In genomic region chr7:24507726-24508114, GRCm38 (mm10) we compare ENCODE assay signal across 8 mouse cellular contexts. TPM values are rescaled to one million over a fixed set of nuclear protein-coding genes. Genes with fewer than 3 reads are reported as not detected.
DNase-seq lines count a peak whose midpoint lies in the region; ATAC-seq and TF ChIP-seq lines count a peak whose summit lies in the region.

No protein-coding gene starts in this region.

- intact Hi-C loops in left cerebral cortex, postnatal 14 days (cut with DNase I): no loop called here

- H3K27ac ChIP-seq in testis, adult 2 months (ENCODE audit: control insufficient read depth, insufficient read depth, low read depth, low read length): peak overlapping the region; percentile 85
- H3K27ac ChIP-seq in stomach, embryonic 14.5 days (ENCODE audit: low read length): peak overlapping the region; percentile 98

- peak; percentile 41 for DNase-seq in cerebellum, adult 11 months
- DNase-seq in testis, postnatal 14 days (ENCODE audit: low spot score): no peak
- DNase-seq in liver: peak; percentile 14
- no peak for DNase-seq in embryo, embryonic 11 days
- DNase-seq in left cerebral cortex, postnatal 14 days (ENCODE audit: low spot score in 2 of 2): no peak

- ATAC-seq in cerebellum, adult (ENCODE audit: insufficient number of reproducible peaks, low FRiP score, low TSS enrichment): no peak
- peak; percentile 19; the same call in 1 of the 2 replicates for ATAC-seq in stomach, embryonic 14.5 days (ENCODE audit: insufficient number of reproducible peaks, insufficient read depth, low FRiP score, low read depth)

- H3K9me3 ChIP-seq in stomach, embryonic 14.5 days (ENCODE audit: control insufficient read depth, low read depth, low read length): no peaks in the 10 kb centered on the region

- H3K9ac ChIP-seq in stomach, embryonic 14.5 days (replicated peaks; ENCODE audit: low read depth, low read length): peak overlapping the region; percentile 94

- peak overlapping the region; percentile 59 for H3K4me2 ChIP-seq in stomach, embryonic 14.5 days (replicated peaks; ENCODE audit: low read depth, low read length)

- TF ChIP-seq POLR2A in testis, adult 2 months (IDR thresholded peaks at IDR 0.05; ENCODE audit: control insufficient read depth, low read depth, low read length): no peak

- peaks cover 17% of the 10 kb centered on the region for H3K4me1 ChIP-seq in testis, adult 2 months (ENCODE audit: control insufficient read depth, insufficient read depth, low read length)
- peaks cover 22% of the 10 kb centered on the region; the same call in 1 of the 2 replicates for H3K4me1 ChIP-seq in stomach, embryonic 14.5 days (ENCODE audit: control insufficient read depth, insufficient read depth, low read length)

- no peaks in the 10 kb centered on the region for H3K27me3 ChIP-seq in testis, adult 2 months (ENCODE audit: control insufficient read depth, insufficient read depth, low read length)
- no peaks in the 10 kb centered on the region for H3K27me3 ChIP-seq in stomach, embryonic 14.5 days (ENCODE audit: control insufficient read depth, insufficient read depth, low read length)

- TF ChIP-seq CTCF in testis, adult 2 months (IDR thresholded peaks at IDR 0.05; ENCODE audit: control insufficient read depth, insufficient read depth, insufficient replicate concordance, low read depth, low read length): no peak

- peak overlapping the region; percentile 94 for H3K4me3 ChIP-seq in testis, adult 2 months (ENCODE audit: control insufficient read depth, low read depth, low read length)
- H3K4me3 ChIP-seq in stomach, embryonic 14.5 days (ENCODE audit: low read depth, low read length): peak overlapping the region; percentile 79

- H3K36me3 ChIP-seq in testis, adult 2 months (ENCODE audit: control insufficient read depth, insufficient read depth, low read length): no peaks in the 10 kb centered on the region
- no peaks in the 10 kb centered on the region for H3K36me3 ChIP-seq in stomach, embryonic 14.5 days (ENCODE audit: control insufficient read depth, insufficient read depth, low read length)

- 1% methylated on average over 20 of the region's 20 CpGs for WGBS in stomach, embryonic 14.5 days

RNA-seq across cellular contexts. Expression of gene Zfp428, which starts 0.9 kb away (rescaled TPM):
- 16.8 and 20.3 TPM in 2 replicates for polyA plus RNA-seq in testis, adult 2 months (2012; rRNA removed)
- 28.5 and 30.9 TPM in 2 replicates for polyA plus RNA-seq in stomach, embryonic 14.5 days (2014; fragmentation: Nextera tagmentation; extraction: Ambion mirVana)
- 10 to 100 TPM; 53.7 to 53.8 TPM for total RNA-seq in left cerebral cortex, postnatal 14 days (2021)

RNA-seq across cellular contexts. Expression of gene AC161166.1, which starts 4.5 kb away (rescaled TPM):
- polyA plus RNA-seq in testis, adult 2 months (2012; rRNA removed): 144 and 154 TPM in 2 replicates
- 0.21 and 0.29 TPM in 2 replicates for polyA plus RNA-seq in stomach, embryonic 14.5 days (2014; fragmentation: Nextera tagmentation; extraction: Ambion mirVana)
- not detected for total RNA-seq in left cerebral cortex, postnatal 14 days (2021)

RNA-seq across cellular contexts. Expression of gene Irgq, which starts 22.8 kb away (rescaled TPM):
- polyA plus RNA-seq in testis, adult 2 months (2012; rRNA removed): 2.2 and 2.4 TPM in 2 replicates
- 8.9 and 9.0 TPM in 2 replicates for polyA plus RNA-seq in stomach, embryonic 14.5 days (2014; fragmentation: Nextera tagmentation; extraction: Ambion mirVana)
- 10 to 100 TPM; 97.0 to 97.6 TPM for total RNA-seq in left cerebral cortex, postnatal 14 days (2021)

RNA-seq across cellular contexts. Expression of gene Cadm4, which starts 25.9 kb away (rescaled TPM):
- polyA plus RNA-seq in testis, adult 2 months (2012; rRNA removed): 1.8 and 2.5 TPM in 2 replicates
- polyA plus RNA-seq in stomach, embryonic 14.5 days (2014; fragmentation: Nextera tagmentation; extraction: Ambion mirVana): 1.4 and 1.5 TPM in 2 replicates
- total RNA-seq in left cerebral cortex, postnatal 14 days (2021): 100 to 1,000 TPM; 282 to 289 TPM

RNA-seq across cellular contexts. Expression of gene Pinlyp, which starts 38.2 kb away (rescaled TPM):
- 18.3 and 20.2 TPM in 2 replicates for polyA plus RNA-seq in testis, adult 2 months (2012; rRNA removed)
- polyA plus RNA-seq in stomach, embryonic 14.5 days (2014; fragmentation: Nextera tagmentation; extraction: Ambion mirVana): 0.73 and 1.3 TPM in 2 replicates
- not detected for total RNA-seq in left cerebral cortex, postnatal 14 days (2021)

Comparison
In these comparisons a context has a peak if more than half of its experiments do, and no peak if none do; other contexts are left out.
1. DNase-seq: peak in cerebellum, adult 11 months (single experiment) and liver (single experiment); none in testis, postnatal 14 days (single experiment), embryo, embryonic 11 days (single experiment) and left cerebral cortex, postnatal 14 days (0 of 2).
2. RNA of gene AC161166.1, which starts 4.5 kb away (polyA plus RNA-seq): 144 to 154 TPM in testis, adult 2 months; 0.21 to 0.29 TPM in stomach, embryonic 14.5 days; every median in the first group is over 100 times any median in the second.